Mouse (Mus musculus): ENCODE data around the gene Olfr31.

The Olfr31 gene

GRCm38 (mm10) chr14:14322528-14322927 is at the start of gene Olfr31:
Gene Olfr31, plus strand, starts transcription at chr14:14322828.
- no peak for DNase-seq (ENCODE audit: extremely low spot score, low spot score)

GRCm38 (mm10) chr14:14294426-14294825 is 28.2 kb upstream of the Olfr31 start:
- DNase-seq (ENCODE audit: extremely low spot score, low spot score), result no peak

GRCm38 (mm10) chr14:14308938-14309337 is 13.7 kb upstream of the Olfr31 start:
- no peak for DNase-seq (ENCODE audit: extremely low spot score, low spot score)

- DNase-seq (ENCODE audit: extremely low spot score, low spot score), result no peak
These were observed 13.2 kb upstream of the Olfr31 start for GRCm38 (mm10) chr14:14309416-14309815.

GRCm38 (mm10) chr14:14345113-14345871 is 22.7 kb downstream of the Olfr31 start:
- peak; percentile 93 for DNase-seq (ENCODE audit: extremely low spot score, low spot score)

- peak; percentile 78 for DNase-seq (ENCODE audit: extremely low spot score, low spot score)
These were observed 23.6 kb downstream of the Olfr31 start, which contains the start of gene Il3ra for GRCm38 (mm10) chr14:14345948-14346812. Gene Il3ra, plus strand, starts transcription at chr14:14346275.

GRCm38 (mm10) chr14:14346813-14347100 is 24.1 kb downstream of the Olfr31 start:
- DNase-seq (ENCODE audit: extremely low spot score, low spot score), result no peak

GRCm38 (mm10) chr14:14347151-14347835 is 24.7 kb downstream of the Olfr31 start:
- DNase-seq (ENCODE audit: extremely low spot score, low spot score), result peak; percentile 21

GRCm38 (mm10) chr14:14347836-14348621 is 25.4 kb downstream of the Olfr31 start:
- no peak for DNase-seq (ENCODE audit: extremely low spot score, low spot score)

- no peak for DNase-seq (ENCODE audit: extremely low spot score, low spot score)
These were observed 26.2 kb downstream of the Olfr31 start for GRCm38 (mm10) chr14:14348674-14349401.

GRCm38 (mm10) chr14:14349485-14350262 is 27.0 kb downstream of the Olfr31 start:
- DNase-seq (ENCODE audit: extremely low spot score, low spot score), result no peak

GRCm38 (mm10) chr14:14350263-14351147 is 27.9 kb downstream of the Olfr31 start:
- no peak for DNase-seq (ENCODE audit: extremely low spot score, low spot score)

- DNase-seq (ENCODE audit: extremely low spot score, low spot score), result no peak
These were observed 28.5 kb downstream of the Olfr31 start for GRCm38 (mm10) chr14:14351148-14351455.

GRCm38 (mm10) chr14:14351721-14352590 is 29.3 kb downstream of the Olfr31 start:
- no peak for DNase-seq (ENCODE audit: extremely low spot score, low spot score)

- DNase-seq (ENCODE audit: extremely low spot score, low spot score), result peak; percentile 18
These were observed 30.0 kb downstream of the Olfr31 start for GRCm38 (mm10) chr14:14352606-14353005.

- peak; percentile 30 for DNase-seq (ENCODE audit: extremely low spot score, low spot score)
These were observed 30.6 kb downstream of the Olfr31 start for GRCm38 (mm10) chr14:14353081-14353732.

- peak; percentile 27 for DNase-seq (ENCODE audit: extremely low spot score, low spot score)
These were observed 31.3 kb downstream of the Olfr31 start for GRCm38 (mm10) chr14:14353740-14354510.
